Mouse (Mus musculus) cerebellum, adult 9-11 months (tissue): Measurements from ENCODE around the gene Frmd5.
A peak's percentile ranks its signal among the peaks of the same experiment; 100 is the strongest.

Source experiments
- DNase-seq: peaks from one replicate; pipeline ENCODE4 v3.0.0; 2022

The Frmd5 gene

DNA sequence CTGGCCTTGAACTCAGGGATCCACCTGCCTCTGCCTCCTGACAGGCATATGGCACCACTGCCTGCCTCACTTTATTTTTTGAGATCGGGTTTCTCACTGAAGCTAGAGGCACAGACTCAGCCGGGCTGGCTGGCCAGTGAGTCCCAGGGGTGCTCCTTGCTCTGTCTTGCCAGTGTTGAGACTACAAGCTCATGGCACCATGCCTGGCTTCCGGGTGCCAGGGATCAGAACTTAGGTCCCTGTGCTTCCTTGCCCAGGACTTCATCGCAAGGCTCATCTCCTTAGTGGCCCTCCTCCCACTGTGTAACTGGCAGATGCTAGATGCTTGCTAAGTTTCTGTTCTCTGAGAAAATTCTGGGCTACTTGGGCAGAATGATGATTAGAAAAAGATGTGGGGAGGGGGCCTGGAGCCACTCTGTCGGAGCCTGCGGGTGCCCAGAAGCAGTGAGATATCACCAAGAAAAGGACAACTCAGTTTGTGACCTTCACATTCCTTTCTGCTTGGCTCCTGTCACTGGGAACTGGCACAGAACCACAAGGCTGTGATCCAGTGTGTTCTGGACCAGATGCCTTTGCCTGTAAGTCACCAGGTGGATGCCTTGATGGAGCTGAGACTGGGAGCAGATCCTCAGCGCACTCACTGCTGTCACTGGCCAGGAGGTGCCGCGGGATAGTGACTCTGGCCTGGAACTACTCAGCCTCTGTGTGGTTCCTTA lies 192.2 kb downstream of the Frmd5 start:
- peak; percentile 63 for DNase-seq

DNA sequence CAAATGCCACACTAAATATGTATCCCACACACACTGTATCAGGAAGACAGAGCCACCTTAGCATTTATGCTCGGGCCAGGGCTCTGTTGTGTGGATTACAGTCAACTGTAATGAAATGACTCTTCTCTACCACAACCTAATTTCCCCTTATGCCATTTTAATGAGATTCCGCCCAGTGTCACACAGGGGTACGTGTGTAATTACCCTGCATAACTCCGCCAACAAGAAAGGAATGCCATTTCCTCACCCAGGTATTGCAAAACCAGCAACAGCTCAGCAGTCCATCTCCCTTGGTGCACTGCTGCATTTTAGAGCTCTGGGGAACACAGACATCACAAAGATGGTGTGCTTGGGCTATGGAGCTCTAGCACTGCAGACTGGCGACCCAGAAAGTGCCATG lies 194.8 kb downstream of the Frmd5 start:
- DNase-seq = no peak

DNA sequence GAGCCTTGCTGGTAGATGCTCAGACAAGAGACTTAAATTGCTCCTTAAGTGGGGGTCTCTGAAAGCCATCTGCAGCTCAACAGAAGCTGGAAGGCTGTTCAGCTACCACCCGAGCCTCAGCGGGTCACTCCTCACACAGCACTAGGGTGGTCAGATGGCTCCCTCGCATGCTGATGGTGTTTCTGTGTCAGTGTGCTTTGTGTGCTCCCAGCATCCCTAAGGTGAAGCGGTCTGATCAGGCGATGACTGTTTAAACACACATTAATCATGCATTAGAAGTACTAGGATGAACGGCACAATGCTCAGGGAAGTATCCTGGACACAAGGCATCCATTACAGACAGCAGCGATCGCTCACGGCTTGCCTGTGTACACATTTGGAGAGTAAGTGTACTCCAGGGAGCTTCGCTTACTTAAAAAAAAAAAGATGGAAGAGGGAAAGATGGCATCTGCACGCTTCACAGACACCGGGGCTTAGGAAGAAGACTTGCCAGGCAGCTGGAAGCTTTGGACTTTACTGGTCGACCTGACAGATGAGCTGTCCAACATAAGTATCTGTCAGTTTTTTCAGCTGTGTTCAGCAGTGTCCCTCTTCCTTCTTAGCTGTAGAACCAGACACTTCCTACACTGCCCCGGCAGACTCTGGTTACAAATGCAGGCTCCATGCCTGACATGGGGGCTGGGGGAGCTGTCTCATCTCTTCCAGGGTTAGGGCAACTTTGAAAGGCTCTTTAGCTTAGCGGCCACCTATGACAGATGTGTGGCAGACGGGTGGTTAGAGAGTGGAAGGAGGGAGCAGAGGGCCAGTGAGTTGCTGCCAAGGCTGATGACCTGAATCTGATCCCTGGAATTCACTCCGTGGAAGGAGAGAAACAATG lies 196.6 kb downstream of the Frmd5 start:
- no peak for DNase-seq

DNA sequence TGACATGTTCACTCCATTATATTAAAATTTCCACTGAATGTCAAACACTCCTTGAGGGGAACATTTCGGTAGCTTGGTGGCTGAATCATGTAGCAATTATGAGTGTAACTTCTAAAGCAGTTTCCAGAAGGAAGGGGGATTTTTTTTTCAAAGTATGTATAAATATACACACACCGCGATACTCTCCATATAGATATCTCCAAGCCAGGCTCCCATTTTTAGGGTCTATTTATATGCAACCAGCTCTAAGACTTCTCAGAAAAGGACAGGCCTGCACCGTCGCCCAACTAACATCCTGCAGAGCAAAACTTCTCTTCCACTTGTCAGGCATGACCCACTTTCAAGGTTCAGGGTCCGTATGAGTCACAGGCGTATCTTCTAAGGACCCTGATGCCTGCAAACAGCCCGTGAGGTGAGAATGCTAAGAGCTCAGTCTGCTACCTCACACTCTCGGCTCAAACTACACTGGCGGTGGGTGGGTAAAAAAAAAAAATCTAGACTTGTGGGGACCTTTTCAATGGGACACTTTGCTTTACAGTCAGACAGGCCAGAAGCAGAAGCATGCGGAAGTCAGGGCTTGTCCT lies 197.7 kb downstream of the Frmd5 start:
- no peak for DNase-seq

DNA sequence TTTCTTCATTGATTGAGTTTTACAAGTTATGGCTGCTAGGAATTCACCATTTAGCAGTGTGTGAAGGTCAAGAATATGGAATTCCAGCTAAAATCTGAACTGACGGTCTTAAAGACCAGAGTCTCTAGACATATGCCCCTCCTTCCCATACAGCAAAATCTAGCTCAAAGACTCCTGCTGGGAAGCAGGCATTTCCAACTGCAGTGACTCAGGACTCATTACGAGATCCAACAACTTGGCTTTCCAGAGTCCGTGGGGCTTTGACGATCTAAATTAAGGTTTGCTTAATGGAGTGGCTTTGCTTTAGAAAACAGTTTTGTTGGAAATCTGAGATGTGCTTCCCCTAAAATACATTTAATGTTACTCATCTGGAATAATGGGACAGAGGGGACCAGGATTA lies 204.5 kb downstream of the Frmd5 start:
- no peak for DNase-seq

DNA sequence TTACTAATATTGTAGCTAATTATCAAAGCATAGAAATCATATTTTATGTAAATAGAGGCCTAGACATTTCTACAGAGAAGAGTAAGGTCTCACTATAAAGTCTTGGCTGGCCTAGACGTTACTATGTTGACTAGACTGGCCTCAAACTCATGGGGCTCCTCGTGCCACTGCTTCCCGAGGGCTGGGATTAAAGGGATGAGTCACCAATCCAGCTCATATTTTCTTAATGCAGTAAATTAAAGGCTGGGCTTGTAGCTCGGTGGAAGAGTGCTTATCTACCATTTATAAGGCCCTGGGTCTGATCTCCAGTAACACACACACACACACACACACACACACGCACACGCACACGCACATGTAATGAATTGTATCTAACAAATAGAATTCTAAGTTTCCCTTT lies 205.3 kb downstream of the Frmd5 start:
- no peak for DNase-seq

GRCm38 (mm10) chr2:121600736-121601135 lies 206.2 kb downstream of the Frmd5 start:
- no peak for DNase-seq

- no peak for DNase-seq
Measured at GRCm38 (mm10) chr2:121598249-121598648, 208.6 kb downstream of the Frmd5 start.

- peak; percentile 80 for DNase-seq
Measured at GRCm38 (mm10) chr2:121596621-121597020, 210.3 kb downstream of the Frmd5 start.

GRCm38 (mm10) chr2:121594660-121595291 lies 212.1 kb downstream of the Frmd5 start:
- no peak for DNase-seq

DNA sequence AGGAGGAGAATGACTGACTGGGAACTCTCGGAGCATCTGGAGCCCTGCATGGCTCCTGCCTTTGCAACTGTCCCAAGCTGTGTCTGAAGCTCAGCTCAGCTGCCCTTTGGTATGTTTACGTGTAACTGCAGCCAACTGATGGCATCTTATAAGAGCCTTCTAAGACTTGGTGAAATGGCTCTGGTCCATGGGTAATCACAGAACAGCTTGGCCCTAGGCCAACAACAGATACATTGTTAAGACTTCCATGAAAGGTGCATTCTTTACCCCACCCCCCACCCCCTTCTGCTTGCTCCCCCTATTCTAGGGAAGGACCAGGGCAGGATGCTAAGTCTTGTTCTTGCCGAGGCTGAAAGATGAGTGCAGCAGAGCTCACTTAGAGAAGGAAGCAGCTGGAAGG lies 212.8 kb downstream of the Frmd5 start:
- DNase-seq = no peak

GRCm38 (mm10) chr2:121588309-121588694 lies 218.6 kb downstream of the Frmd5 start:
- DNase-seq = peak; percentile 57

GRCm38 (mm10) chr2:121587523-121588308 lies 219.2 kb downstream of the Frmd5 start:
- DNase-seq = peak; percentile 85

- no peak for DNase-seq
Measured at GRCm38 (mm10) chr2:121584705-121585104, 222.2 kb downstream of the Frmd5 start.

- peak; percentile 77 for DNase-seq
Measured at GRCm38 (mm10) chr2:121583468-121584116, 223.3 kb downstream of the Frmd5 start.

- peak; percentile 53 for DNase-seq
Measured at GRCm38 (mm10) chr2:121582809-121583376, 224.0 kb downstream of the Frmd5 start.

DNA sequence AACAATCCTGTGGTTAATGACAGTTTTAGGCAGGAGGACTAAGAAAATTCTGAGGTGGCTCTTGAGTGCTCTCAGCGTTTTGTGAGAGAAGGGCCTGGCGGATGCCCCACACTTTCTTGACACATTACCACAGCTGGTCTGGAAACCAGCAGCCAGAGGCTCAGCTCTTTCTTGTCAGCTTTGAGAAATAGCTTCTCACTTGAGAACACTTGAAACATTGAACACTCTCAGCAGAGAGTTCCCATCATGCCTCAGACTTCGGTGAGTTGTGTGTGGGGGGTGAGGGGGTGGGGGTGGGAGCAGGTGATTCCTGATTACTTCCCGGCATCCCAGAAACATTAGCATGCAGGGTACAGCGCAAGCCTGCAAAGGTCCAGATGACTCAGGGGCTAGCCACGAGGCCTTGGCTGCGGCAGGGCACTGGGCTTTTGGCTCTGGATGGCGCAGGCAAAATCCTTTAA lies 231.1 kb downstream of the Frmd5 start:
- no peak for DNase-seq

GRCm38 (mm10) chr2:121574066-121574630 lies 232.7 kb downstream of the Frmd5 start:
- DNase-seq = no peak

DNA sequence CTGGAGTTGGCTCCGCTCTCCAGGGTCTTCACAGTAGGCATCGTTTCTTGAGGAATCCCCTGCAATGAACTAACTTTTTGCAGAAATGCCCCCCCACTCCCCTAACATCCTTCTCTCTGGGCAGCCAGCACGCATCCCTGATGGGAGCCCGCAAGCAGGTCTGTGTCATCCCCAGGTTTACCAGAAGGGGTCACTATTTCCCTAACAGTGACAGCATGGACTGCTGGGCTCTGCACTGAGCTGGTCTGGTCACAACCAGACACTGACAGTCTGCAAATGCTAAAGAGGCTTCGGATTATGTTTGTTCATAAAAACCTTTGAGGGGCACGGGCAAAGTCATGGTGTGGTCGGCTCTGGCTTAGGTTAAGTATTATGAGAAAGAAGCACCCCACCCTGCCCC lies 235.1 kb downstream of the Frmd5 start:
- DNase-seq = peak; percentile 84

DNA sequence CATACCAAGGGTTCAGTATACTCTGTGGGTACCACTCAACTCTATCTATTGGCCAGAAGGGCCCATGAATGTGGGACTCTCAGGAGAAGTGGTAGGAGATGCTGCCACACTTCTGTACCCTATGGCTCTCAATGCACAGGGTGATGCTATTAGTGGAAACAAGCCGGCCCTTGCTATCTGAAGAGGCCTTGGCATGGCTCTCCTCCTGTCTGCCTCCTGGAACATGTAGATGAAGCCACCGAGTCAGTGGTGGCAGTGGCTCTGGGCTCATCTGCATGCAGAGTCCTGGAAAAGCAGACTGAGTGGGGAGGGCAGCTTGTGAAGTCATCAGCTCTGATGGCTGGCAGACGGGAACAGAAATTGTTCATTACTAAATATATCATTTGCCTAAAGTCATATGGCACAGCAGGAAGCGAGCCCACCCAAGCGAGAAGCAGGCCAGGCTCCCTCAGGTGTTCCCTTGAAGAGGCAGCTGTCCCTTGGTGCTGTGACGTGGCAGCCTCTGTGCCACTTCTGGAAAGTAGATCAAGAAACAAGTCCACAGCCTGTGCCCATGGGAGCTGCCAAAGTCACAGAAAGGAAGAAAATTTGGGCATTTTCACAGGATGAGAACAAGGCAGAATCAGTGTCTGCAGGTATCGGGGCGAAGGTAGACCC lies 235.8 kb downstream of the Frmd5 start:
- DNase-seq = no peak

DNA sequence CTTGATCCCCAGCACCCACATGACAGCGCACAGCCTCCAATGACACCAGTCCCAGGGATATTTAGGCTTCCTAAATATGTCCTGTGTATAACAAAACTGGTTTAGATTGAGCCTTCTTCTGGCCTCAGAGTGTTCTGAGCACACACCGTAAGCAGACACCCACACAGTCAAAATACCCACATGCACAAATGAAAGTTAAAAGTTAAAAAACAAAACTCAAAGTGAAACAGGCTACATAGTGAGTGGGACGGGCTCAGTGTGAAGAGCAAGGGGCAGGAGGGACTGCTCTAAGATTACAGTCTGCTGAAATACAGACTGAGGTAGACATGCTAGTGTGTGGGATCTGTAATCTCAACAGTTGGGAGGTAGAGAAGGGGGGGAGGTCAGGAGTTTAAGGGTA lies 236.8 kb downstream of the Frmd5 start:
- no peak for DNase-seq
